Mouse (Mus musculus): ENCODE measurements around the gene Adam12. TPM values are rescaled to one million over a fixed set of nuclear protein-coding genes. Genes with fewer than 3 reads are reported as not detected.

Adam12 gene
- total RNA-seq, 2 experiments from 2014 or later, result not detected

DNA sequence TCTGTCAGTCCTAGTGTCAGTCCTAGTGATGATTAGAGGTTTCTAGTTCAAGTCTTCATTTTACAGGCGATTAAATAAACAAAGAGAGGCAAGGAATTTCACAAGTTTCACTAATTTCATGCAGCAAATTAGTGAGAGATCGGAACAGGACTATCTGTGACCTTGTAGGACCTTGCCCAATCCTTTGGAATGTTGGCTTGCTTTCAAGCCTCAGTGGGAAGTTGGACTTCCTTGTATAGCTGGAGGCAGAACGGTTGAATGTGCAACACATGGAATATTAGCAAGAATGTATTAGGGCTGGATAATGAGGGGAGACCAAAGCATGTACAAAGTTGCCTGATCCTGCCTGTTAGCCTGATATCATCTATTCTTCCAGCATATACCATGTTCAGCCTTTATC lies 141.2 kb downstream of the Adam12 start:
- no peak for ATAC-seq (replicated peaks; ENCODE audit: low FRiP score, poor library complexity, severe bottlenecking)

DNA sequence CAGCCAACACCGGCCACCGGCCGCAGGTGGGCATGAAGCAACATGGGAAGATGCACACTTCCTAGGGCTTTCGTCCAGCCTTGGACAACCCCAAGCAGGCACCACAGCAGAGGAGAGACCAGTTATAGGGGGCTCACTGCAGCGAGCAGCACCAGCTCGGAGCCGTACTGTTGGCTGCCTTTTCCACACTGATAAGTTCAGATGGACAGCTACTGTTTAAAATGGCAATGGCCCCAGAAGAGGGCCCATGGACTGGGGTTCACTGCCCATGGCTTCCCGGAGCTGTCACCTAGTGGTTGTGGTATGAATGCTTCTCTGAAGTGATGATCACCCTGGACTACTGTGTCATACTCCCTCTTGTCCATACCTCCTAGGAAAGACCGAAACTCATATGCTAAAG lies 141.7 kb downstream of the Adam12 start:
- ATAC-seq (replicated peaks; ENCODE audit: low FRiP score, poor library complexity, severe bottlenecking), result no peak

DNA sequence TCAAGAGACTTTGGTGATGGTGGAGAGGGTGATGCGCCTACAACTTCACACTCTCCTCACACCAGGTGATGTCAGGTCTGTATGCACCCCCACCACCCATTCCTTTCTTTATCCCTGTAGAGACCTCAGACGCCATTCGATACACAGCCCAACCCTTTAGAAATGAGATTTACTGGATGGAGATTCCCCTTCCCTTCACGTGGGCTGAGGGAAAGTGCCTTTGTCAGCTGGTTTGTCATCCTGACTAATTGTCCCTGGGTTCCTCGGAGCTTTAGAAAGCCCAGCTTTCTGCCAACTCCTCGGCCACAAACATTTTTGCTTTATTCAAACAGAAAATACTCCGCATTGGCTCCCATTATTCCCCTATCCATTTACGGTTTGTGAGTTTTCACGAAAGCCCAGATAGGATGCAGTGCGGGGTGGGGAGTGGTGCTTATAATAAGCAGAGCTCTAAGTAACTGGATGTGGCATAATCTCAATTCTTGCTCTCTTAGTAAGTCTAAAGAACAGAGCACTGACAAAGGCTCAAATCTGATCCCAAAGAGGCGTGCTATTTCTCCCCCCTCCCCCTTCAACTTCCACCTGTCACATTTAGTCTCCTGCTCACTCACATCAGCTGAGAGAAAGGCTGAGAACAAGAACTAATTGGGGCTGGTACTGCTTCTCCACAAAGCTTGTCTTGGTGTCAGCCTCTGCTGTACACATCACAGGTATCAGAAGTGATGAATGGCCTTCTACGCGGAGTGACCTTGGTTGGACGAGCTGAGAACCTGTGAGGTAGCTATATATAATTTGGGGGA lies 143.2 kb downstream of the Adam12 start:
- ATAC-seq (replicated peaks; ENCODE audit: low FRiP score, poor library complexity, severe bottlenecking), result no peak

DNA sequence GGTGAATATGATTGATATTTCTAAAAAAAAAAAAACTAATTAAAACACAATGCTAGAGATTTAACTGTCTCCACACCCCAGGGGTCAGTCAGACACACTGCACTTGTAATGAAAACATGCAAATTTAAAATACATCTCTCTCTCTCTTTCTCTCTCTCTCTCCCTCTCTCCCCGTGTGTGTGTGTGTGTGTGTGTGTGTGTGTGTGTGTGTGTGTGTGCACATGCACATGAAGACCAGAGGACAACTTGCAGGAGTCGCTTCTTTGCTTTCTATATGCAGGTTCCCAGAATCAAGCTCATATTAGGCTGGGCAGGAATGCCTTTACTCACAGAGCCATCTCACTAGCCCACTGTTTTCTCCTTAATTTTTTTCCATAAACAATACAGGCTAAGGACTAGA lies 146.6 kb downstream of the Adam12 start:
- no peak for ATAC-seq (replicated peaks; ENCODE audit: low FRiP score, poor library complexity, severe bottlenecking)

DNA sequence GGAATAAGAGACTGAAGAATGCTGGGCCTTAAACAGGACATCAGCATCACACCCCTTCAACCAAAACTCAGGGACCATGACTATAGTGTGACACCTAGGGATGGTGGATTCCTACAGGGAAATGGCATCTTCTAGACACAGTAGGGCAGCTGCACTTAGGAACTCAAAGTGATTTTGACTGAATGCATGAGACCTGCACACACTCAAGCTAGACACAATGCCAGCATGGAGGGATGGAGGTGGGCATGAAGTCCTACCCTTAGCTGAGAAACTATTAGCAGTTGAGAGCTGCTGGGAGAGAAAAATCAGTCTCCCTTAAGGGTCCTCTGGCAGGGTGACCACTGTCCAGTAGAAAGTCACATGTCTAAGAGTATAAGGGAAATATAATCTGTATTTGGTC lies 147.0 kb downstream of the Adam12 start:
- ATAC-seq (replicated peaks; ENCODE audit: low FRiP score, poor library complexity, severe bottlenecking), result no peak

DNA sequence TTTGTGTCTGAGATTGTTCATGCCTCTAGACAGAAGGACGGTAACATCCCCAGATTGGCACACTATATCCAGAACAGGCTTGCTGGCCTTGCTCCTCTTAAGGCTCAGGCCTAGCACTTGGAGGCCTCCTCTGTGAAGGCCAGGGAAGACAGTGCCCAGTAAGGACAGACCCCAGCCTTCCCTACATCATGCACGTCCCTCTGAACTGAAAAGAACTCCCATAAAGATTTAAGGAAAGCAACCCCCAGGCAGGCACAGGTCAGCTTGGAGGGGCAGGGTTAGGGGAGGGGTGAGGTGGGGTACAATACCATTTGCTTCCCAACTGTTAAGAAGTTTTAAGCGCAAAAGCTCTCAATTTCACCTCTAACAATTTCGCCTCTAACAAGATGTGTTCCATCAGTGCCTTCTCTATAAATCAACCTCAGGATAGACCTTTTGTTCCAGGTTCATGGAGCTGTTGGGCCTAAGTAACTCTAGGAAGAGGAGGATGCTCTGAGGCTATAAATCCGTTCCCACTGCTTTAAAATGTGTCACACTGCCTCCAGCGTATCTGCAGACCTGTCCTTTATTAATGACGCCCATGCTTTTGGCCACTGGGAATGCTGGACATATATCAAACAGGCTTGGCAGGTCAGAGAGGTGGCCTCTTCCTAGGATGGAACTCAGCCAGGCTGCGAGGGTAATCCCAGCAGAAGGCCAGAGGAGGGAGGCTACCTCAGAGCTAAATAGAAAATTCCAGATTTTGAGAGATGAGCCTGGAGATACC lies 150.5 kb downstream of the Adam12 start:
- no peak for ATAC-seq (replicated peaks; ENCODE audit: low FRiP score, poor library complexity, severe bottlenecking)

DNA sequence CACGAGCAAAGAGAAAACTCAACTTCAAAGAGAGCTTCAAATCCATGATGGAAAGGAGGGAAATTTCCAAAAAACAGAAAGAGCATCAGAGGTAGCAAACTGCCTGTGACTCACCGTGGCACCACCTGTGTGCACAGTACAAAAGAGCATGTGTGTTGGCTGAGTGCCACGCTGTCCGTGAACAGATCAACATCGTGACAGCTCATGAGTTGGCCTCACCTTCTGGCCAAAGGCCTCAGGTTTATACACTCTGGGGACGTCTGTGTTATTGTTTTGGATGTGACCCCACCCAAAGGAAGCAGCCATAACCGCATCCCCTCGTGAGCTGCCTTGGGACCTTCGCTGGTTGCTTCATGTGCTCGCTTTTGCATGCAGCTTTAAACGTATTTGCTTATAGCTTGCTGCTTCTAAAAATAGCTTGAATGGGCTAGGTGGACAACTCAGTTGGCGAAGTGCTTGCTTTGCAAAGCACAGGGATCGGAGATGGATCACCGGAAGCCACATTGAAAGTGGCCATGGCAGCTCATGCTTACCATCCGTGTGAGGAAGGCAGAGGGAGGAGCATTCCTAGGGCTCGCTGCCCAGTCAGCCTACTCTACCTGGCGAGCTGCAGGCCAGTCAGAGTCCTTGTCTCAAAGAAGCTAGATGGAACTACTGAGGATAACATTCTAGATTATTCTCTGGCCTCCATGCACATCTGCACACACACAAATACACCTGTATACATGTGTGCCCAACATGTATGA lies 151.8 kb downstream of the Adam12 start:
- no peak for ATAC-seq (replicated peaks; ENCODE audit: low FRiP score, poor library complexity, severe bottlenecking)

DNA sequence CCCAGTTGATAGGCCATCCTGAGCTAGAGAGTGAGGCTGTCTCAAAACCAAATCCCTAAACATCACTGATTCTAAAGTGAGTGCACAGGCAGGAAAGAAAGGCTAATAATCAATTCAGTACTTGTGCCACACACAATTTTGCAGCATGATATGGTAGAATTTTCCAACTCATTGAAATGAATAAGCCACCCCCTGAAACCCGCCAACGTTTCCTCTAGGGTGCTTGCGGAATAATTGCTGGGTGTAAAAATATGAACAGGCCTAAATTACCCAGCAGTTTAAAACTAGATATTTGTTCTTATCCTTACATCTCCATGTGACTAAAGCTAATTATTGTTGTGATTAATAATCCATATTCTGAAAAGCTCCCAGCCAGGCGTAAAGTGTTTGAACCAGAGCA lies 154.3 kb downstream of the Adam12 start:
- no peak for ATAC-seq (replicated peaks; ENCODE audit: low FRiP score, poor library complexity, severe bottlenecking)

DNA sequence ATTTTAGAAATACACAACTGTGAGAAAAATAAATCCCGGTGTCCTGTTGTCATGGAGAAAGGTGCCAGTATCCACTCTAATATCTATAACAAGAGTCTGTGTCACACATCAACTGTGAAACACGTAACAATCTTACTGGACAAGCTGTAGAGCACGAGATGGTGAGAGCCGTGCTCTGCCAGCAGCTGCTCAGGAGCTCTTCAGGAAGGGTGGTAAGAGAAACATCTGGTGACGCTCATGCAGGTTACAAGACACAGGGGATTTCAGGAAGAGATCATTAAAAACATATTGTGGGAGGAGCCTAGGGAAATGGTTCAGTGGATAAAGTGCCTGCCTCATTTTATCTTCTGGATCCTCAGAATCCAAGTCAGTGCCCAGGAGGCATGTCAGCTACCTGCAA lies 158.9 kb downstream of the Adam12 start:
- ATAC-seq (replicated peaks; ENCODE audit: low FRiP score, poor library complexity, severe bottlenecking), result no peak

DNA sequence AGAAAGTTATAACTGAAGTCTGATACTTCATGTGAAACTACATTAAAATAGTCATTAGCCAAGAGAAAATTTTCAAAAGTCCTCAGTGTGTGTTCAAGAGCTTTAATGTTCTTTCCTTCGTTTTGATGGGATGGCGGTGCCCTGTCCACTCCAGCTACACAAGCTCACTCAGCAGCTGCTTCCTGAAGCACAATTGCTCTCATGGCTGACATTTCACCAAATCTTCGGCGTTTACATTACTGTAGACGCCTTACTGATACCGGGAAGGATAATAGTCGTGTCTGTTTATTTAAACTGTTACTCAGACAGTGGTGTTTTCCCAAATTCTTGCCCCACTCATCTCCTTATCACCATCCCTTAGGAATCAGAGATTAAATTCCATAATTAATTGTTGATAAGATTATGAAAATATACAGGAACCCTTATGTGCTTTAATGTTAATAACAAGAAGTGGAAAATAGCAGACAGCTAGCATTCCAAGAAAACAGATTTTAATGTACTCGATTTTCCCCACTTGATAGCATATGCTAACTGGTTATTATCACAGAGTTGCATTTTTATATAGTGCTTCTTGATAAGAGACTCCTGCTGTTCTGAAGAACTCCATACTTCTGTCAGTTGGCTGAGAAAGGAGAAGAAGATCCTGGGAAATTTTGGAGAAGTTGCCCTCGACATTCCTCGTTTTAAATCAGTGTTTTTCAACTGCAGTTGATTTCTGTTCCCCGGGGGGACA lies 160.6 kb downstream of the Adam12 start:
- no peak for ATAC-seq (replicated peaks; ENCODE audit: low FRiP score, poor library complexity, severe bottlenecking)

DNA sequence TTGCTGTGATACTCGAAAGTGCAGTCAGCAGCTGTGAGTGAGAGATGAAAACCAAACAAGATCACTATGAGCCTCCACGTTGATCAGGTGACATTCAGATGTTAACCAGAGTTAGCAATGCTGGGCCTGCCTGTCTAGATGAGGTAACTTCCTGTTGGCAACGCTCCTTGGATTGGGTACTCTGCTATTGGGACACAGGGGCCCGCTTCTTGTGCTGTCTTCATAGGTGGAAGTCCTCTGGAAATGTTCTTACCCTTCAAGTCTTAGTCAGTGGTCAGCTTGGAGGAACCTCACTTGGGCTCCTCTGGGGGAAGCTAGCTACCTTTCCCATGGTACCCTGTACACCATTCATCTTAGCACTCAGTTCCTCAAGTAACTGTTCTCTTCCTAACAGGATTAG lies 169.3 kb downstream of the Adam12 start:
- ATAC-seq (replicated peaks; ENCODE audit: low FRiP score, poor library complexity, severe bottlenecking), result no peak

DNA sequence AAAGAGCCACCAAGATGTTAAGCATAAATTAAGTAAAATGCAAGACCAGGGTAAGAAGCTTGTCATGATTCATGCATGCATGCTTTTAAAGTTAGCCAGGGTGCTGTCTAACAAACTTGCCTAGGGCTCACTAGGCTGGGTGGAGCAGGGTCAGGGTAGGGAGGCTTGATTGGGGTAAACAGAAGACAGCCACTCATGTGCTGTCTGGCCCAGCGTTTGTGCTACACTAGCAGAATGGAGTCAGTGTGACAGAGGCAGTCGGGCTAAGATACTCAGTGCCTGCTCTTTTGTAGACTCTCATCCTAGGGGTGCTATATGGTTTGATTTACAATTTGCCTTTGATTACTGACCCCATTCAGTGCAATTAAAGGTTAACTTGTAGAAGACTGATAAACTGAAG lies 179.5 kb downstream of the Adam12 start:
- no peak for ATAC-seq (replicated peaks; ENCODE audit: low FRiP score, poor library complexity, severe bottlenecking)

DNA sequence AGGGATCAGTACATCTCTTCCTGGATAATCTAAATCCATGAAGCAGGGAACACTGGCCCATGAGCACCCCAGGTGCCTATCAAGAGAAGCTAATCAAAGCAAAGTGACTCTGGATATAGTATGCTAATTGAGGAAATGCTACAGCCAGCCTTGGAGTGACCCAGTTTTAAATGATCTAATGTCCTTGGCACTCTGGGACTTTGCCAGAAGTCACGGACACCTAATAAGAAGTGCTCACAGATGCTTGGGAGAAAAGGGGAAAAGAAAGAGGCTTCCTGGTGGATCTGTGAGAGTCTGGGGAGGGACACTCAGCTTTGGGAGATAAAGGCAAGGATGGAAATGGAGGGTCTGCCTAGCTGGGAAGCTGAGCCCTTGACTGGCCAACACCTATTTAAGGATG lies 181.6 kb downstream of the Adam12 start:
- ATAC-seq (replicated peaks; ENCODE audit: low FRiP score, poor library complexity, severe bottlenecking), result no peak

DNA sequence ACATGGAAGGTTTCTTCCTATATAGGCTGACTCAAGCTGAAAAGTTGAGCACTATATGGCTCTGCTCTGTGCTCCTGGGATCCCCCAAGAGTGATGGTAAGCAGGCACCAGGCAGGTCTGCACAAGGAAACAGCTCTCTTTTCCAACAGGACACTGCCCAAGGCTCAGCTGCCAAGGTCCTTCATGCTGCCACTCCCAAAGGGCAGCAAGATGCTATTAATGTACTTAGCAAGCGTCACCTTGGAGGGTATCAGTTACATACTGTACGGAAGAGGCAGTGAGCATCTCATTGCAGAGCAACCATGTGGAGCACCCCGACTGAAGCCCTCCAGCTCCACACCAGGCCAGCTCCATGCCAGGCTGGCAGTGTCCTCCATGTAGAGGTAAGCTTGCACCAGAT lies 185.6 kb downstream of the Adam12 start:
- ATAC-seq (replicated peaks; ENCODE audit: low FRiP score, poor library complexity, severe bottlenecking), result no peak

DNA sequence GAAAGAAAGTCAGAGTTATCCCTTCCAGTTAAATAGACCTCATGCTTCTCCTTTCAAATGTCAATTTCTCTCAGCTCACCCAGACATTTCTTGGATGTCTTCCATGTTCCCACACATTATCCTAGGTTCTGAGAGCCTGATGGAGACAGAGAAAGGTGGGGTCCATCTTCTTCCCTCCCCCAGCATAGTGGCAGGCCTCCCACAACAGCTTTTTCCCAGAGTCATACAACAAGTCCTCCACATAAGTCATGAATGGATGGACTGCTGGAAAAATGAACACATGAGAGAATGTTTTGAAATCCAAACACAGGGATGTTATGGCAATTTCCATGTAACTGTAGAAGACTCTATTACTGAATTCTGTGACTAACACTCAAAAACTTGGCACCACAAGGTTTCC lies 188.4 kb downstream of the Adam12 start:
- ATAC-seq (replicated peaks; ENCODE audit: low FRiP score, poor library complexity, severe bottlenecking), result no peak

DNA sequence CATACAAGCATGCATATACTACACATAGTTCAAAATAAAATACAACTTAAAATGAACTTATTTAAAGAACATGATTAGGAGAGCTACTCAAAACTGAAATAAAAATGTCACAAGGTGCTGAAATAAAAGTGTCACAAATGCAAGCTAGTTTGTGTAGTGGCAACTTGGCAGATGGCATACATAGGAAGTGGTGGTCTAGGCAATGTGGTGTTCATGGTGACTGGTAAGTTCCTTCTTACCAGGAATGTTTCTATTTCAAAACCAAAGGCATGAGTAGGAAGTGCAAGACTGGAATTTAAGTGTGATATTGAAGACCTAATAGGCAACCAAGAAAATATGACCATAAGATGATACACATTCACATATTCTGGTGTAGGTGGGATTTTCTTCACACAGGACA lies 189.3 kb downstream of the Adam12 start:
- ATAC-seq (replicated peaks; ENCODE audit: low FRiP score, poor library complexity, severe bottlenecking), result no peak

DNA sequence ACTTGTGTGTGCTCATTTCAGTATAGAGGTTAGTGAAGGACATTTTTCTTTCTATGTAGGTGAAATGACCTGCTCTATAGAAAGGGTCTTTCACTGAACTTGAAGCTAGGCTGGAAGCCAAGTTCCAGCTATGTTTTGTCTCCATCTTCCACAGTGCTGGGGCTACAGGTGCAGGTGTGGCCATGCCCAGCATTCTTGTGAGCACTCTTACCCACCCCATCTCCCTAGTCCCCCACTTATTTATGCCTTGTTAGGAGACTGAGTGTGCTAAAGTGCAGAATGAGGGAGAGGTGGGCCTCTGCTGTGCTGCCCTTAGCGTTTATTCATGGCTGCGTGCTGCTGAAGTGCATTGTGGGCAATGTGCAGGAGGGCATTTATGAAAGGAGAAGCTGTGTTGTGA lies 198.0 kb downstream of the Adam12 start:
- ATAC-seq (replicated peaks; ENCODE audit: low FRiP score, poor library complexity, severe bottlenecking), result no peak

DNA sequence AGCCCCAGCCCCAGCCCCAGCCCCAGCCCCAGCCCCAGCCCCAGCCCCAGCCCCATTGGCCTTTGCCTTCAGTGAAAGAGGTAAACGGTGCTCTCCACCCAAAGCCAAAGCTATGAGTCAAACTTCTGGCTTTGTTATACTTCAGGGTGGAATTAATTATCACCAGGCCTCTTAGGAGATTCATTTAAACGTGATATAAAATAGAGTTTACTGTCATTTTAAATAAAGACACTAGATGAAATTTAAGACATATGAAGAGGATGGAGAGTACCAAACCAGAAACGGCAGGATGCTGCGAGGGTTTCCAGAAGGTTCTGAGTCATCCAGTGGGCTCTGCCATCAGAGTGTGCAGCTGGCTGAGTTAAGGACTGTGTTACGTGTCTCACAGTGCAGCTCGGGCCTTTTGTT lies 199.0 kb downstream of the Adam12 start:
- no peak for ATAC-seq (replicated peaks; ENCODE audit: low FRiP score, poor library complexity, severe bottlenecking)

DNA sequence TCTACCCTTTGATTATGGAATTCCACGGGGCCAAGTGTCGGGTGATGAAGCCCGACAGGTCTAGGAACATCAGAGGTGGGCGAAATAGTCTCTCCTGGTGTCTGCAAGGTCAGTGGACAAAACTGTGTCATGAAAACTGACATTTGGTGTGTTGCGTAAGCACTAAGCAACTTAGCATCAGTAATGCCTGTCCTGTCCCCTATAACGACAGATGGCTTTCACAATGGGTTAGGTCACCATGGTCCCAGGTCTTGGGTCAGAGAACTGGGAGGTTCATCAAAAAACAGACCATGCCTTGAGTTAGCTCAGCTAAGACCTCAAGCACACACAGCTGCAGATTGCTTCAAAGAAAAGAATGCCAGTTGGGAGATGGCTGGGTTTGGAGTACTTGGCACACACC lies 200.2 kb downstream of the Adam12 start:
- ATAC-seq (replicated peaks; ENCODE audit: low FRiP score, poor library complexity, severe bottlenecking), result no peak

DNA sequence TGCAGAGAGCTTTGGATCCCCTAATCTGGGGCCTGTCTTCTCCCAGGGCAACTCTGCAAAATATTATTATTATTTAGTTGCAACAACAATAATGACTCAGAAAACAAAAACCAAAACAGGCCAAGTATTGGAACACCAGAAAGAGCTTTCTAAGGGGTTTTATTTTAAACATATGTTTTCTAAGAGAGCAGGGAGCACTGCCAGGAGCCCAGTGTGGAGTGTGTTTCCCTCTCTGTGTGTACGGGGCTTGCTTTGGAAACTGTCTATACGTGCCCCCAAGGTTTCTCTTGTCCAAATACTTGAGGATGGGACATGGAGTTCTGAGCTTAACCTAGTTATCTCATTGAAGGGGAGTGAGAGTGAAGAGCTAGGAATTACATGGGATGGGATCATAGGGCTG lies 200.7 kb downstream of the Adam12 start:
- ATAC-seq (replicated peaks; ENCODE audit: low FRiP score, poor library complexity, severe bottlenecking), result no peak
